Mouse (Mus musculus): ENCODE measurements at regions not wholly inside any gene's neighbourhood (a gene's known extent, or its start where the extent isn't known, plus 50 kb on each side); places are given as distances from the start of the nearest gene placed in this dataset.
A peak's percentile ranks its signal among the peaks of the same experiment; 100 is the strongest.
"Not testable (repeated sequence)": the region's sequence is repeated elsewhere in the genome, so short reads cannot be mapped to it uniquely, and the experiment has no call there.

DNA sequence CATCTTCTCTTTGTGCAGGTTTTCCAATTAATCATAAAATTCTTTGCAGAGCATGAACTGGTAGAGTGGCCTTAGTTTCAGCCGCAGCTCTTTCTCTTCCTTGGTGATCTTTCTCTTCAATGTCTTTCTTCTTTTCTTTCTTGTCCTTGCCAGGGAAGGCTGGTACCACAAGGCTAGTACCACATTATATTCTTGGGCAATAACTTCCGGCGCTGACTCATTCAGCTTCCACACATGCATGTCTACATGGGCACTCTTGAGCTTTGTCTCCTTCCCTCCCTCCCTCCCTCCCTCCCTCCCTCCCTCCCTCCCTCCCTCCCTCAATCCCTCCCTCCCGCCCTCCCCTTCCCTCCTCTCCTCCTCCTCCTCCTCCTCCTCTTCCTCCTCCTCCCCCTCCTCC is 98.1 kb upstream of the Pwp1 start:
- not testable (repeated sequence) for H3K27ac ChIP-seq (ENCODE audit: low read length); H3K4me2 ChIP-seq (ENCODE audit: low read depth, low read length); H3K36me3 ChIP-seq (ENCODE audit: control insufficient read depth, insufficient read depth, low read length); H3K27me3 ChIP-seq (ENCODE audit: control insufficient read depth, insufficient read depth, low read depth, low read length); H3K9me3 ChIP-seq (ENCODE audit: control insufficient read depth, low read length); H3K4me1 ChIP-seq (replicated peaks; ENCODE audit: control insufficient read depth, insufficient read depth, low read length); H3K4me3 ChIP-seq (ENCODE audit: low read length); H3K9ac ChIP-seq (ENCODE audit: low read length); ATAC-seq (ENCODE audit: low read depth)
- WGBS, result 87% methylated on average over 3 of the region's 4 CpGs

DNA sequence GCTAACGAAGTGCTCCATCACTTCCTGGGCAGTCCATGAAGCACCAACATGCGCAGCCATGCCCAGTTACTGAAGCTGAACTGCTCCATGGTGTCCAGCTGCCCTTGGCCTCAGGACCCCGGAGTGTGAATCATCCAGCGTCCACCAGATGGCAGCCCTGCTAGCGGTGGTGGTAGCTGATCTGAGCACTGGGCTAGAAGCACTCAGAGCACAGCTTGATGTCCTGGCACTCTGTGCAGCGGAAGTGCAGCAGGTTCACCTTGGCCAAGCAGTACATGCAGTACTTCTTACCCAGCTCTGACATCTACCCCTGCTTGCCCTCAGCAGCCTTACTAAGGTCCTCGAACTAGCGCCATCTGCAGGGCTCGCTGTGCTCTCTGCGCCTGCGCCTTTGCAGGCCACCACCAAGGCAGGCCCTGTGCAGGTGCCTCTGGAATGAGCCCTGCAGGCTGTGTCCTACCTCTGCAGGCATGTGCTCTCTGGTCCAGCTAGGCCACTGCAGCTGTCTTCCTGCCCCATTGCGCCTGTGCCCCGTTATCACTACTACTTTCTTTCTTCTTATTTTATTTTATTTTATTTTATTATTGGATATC is 97.4 kb upstream of the Pwp1 start:
- ATAC-seq (ENCODE audit: low read depth), result peak; percentile 28; the same call in 1 of the 2 replicates
- H3K4me3 ChIP-seq (ENCODE audit: low read length); H3K36me3 ChIP-seq (ENCODE audit: control insufficient read depth, insufficient read depth, low read length); H3K4me1 ChIP-seq (replicated peaks; ENCODE audit: control insufficient read depth, insufficient read depth, low read length); H3K9ac ChIP-seq (ENCODE audit: low read length); H3K27ac ChIP-seq (ENCODE audit: low read length); H3K27me3 ChIP-seq (ENCODE audit: control insufficient read depth, insufficient read depth, low read depth, low read length); H3K4me2 ChIP-seq (ENCODE audit: low read depth, low read length); H3K9me3 ChIP-seq (ENCODE audit: control insufficient read depth, low read length): not testable (repeated sequence)
- WGBS, result 29% methylated on average over 10 of the region's 13 CpGs

GRCm38 (mm10) chr10:85737796-85738195 is 91.5 kb upstream of the Pwp1 start:
- H3K9me3 ChIP-seq (ENCODE audit: control insufficient read depth, low read length), result no peaks in the 10 kb centered on the region
- no peak overlapping the region for H3K9ac ChIP-seq (ENCODE audit: low read length)
- ATAC-seq (ENCODE audit: low read depth), result no peak
- H3K4me2 ChIP-seq (ENCODE audit: low read depth, low read length), result no peak overlapping the region
- no peaks in the 10 kb centered on the region for H3K4me1 ChIP-seq (replicated peaks; ENCODE audit: control insufficient read depth, insufficient read depth, low read length)
- H3K27ac ChIP-seq (ENCODE audit: low read length), result no peak overlapping the region
- WGBS, result 61% methylated on average over 1 of the region's 1 CpGs
- no peaks in the 10 kb centered on the region for H3K27me3 ChIP-seq (ENCODE audit: control insufficient read depth, insufficient read depth, low read depth, low read length)
- no peaks in the 10 kb centered on the region for H3K36me3 ChIP-seq (ENCODE audit: control insufficient read depth, insufficient read depth, low read length)
- H3K4me3 ChIP-seq (ENCODE audit: low read length), result no peak overlapping the region

- no peaks in the 10 kb centered on the region for H3K4me1 ChIP-seq (replicated peaks; ENCODE audit: control insufficient read depth, insufficient read depth, low read length)
- no peak overlapping the region for H3K27ac ChIP-seq (ENCODE audit: low read length)
- no peaks in the 10 kb centered on the region for H3K36me3 ChIP-seq (ENCODE audit: control insufficient read depth, insufficient read depth, low read length)
- WGBS, result 39% methylated on average over 3 of the region's 3 CpGs
- no peak overlapping the region for H3K4me2 ChIP-seq (ENCODE audit: low read depth, low read length)
- no peak overlapping the region for H3K4me3 ChIP-seq (ENCODE audit: low read length)
- no peaks in the 10 kb centered on the region for H3K9me3 ChIP-seq (ENCODE audit: control insufficient read depth, low read length)
- H3K9ac ChIP-seq (ENCODE audit: low read length), result no peak overlapping the region
- ATAC-seq (ENCODE audit: low read depth), result no peak
- H3K27me3 ChIP-seq (ENCODE audit: control insufficient read depth, insufficient read depth, low read depth, low read length), result no peaks in the 10 kb centered on the region
These were observed 90.3 kb upstream of the Pwp1 start for GRCm38 (mm10) chr10:85739008-85739407.

DNA sequence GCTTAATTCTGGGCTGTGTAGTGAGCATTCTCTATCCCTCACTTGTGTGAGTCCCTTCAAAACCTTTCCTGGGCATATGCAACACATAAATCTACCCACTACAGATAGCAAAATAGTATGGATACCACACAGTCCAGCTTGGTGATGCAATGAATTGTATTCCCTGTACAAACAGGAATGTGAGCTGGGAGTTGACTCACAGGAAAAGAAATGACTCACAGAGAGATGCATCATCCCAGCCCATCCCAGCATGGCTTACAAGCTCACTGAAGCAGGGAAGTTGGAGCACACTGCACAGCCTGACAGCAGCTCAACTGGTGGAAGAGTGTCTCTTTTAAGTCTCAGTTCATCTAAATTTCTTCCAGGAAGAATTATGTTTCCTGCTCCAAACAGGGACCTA is 89.7 kb upstream of the Pwp1 start:
- not testable (repeated sequence) for H3K4me3 ChIP-seq (ENCODE audit: low read length); H3K4me2 ChIP-seq (ENCODE audit: low read depth, low read length); H3K27ac ChIP-seq (ENCODE audit: low read length); H3K27me3 ChIP-seq (ENCODE audit: control insufficient read depth, insufficient read depth, low read depth, low read length); H3K36me3 ChIP-seq (ENCODE audit: control insufficient read depth, insufficient read depth, low read length); H3K9me3 ChIP-seq (ENCODE audit: control insufficient read depth, low read length); ATAC-seq (ENCODE audit: low read depth); H3K9ac ChIP-seq (ENCODE audit: low read length); H3K4me1 ChIP-seq (replicated peaks; ENCODE audit: control insufficient read depth, insufficient read depth, low read length)

GRCm38 (mm10) chr10:85741972-85742371 is 87.3 kb upstream of the Pwp1 start:
- WGBS, result 77% methylated on average over 5 of the region's 5 CpGs
- Histone ChIP-seq H3K27me3 (ENCODE audit: control insufficient read depth, insufficient read depth, low read depth, low read length) (no peaks in the 10 kb centered on the region), H3K36me3 (ENCODE audit: control insufficient read depth, insufficient read depth, low read length) (no peaks in the 10 kb centered on the region), H3K4me1 (replicated peaks; ENCODE audit: control insufficient read depth, insufficient read depth, low read length) (no peaks in the 10 kb centered on the region), H3K4me3 (ENCODE audit: low read length) (no peak overlapping the region), H3K9me3 (ENCODE audit: control insufficient read depth, low read length) (no peaks in the 10 kb centered on the region), H3K9ac (ENCODE audit: low read length) (no peak overlapping the region), H3K27ac (ENCODE audit: low read length) (no peak overlapping the region), H3K4me2 (ENCODE audit: low read depth, low read length) (no peak overlapping the region)
- no peak for ATAC-seq (ENCODE audit: low read depth)

DNA sequence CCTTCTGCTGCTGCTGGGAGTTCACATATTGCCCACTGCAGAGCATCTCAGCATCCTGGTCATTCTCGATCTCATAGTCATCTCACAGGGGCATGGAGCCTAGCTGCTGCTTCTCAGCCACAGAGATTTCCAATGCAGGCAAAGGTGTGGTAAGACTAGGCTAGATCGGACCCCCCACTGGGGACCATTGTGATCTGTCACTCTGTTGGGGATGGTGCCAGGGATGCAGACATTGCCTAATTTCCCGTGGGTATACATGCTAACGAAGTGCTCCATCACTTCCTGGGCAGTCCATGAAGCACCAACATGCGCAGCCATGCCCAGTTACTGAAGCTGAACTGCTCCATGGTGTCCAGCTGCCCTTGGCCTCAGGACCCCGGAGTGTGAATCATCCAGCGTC is 83.9 kb upstream of the Pwp1 start:
- not testable (repeated sequence) for H3K9me3 ChIP-seq (ENCODE audit: control insufficient read depth, low read length); H3K4me3 ChIP-seq (ENCODE audit: low read length); ATAC-seq (ENCODE audit: low read depth); H3K4me1 ChIP-seq (replicated peaks; ENCODE audit: control insufficient read depth, insufficient read depth, low read length); H3K4me2 ChIP-seq (ENCODE audit: low read depth, low read length); H3K27me3 ChIP-seq (ENCODE audit: control insufficient read depth, insufficient read depth, low read depth, low read length); H3K36me3 ChIP-seq (ENCODE audit: control insufficient read depth, insufficient read depth, low read length); H3K27ac ChIP-seq (ENCODE audit: low read length); H3K9ac ChIP-seq (ENCODE audit: low read length)
- 58% methylated on average over 7 of the region's 7 CpGs for WGBS

GRCm38 (mm10) chr10:85745818-85746217 is 83.5 kb upstream of the Pwp1 start:
- not testable (repeated sequence) for H3K4me2 ChIP-seq (ENCODE audit: low read depth, low read length)

GRCm38 (mm10) chr10:85749549-85749948 is 79.7 kb upstream of the Pwp1 start:
- not testable (repeated sequence) for H3K9ac ChIP-seq (ENCODE audit: low read length); H3K9me3 ChIP-seq (ENCODE audit: control insufficient read depth, low read length); ATAC-seq (ENCODE audit: low read depth); H3K36me3 ChIP-seq (ENCODE audit: control insufficient read depth, insufficient read depth, low read length); H3K27ac ChIP-seq (ENCODE audit: low read length); H3K27me3 ChIP-seq (ENCODE audit: control insufficient read depth, insufficient read depth, low read depth, low read length); H3K4me3 ChIP-seq (ENCODE audit: low read length); H3K4me1 ChIP-seq (replicated peaks; ENCODE audit: control insufficient read depth, insufficient read depth, low read length); H3K4me2 ChIP-seq (ENCODE audit: low read depth, low read length)
- WGBS, result 77% methylated on average over 2 of the region's 2 CpGs

More at GRCm38 (mm10) chr10:85745818-85746217, 83.5 kb upstream of the Pwp1 start:
- H3K27ac ChIP-seq (ENCODE audit: low read length); H3K4me1 ChIP-seq (replicated peaks; ENCODE audit: control insufficient read depth, insufficient read depth, low read length); H3K9ac ChIP-seq (ENCODE audit: low read length); H3K9me3 ChIP-seq (ENCODE audit: control insufficient read depth, low read length); H3K4me3 ChIP-seq (ENCODE audit: low read length); H3K36me3 ChIP-seq (ENCODE audit: control insufficient read depth, insufficient read depth, low read length); H3K27me3 ChIP-seq (ENCODE audit: control insufficient read depth, insufficient read depth, low read depth, low read length): not testable (repeated sequence)
- WGBS, result 35% methylated on average over 5 of the region's 8 CpGs
- 0 out of 2 replicates have a peak, but pooled peaks have one; percentile 28 for ATAC-seq (ENCODE audit: low read depth)

DNA sequence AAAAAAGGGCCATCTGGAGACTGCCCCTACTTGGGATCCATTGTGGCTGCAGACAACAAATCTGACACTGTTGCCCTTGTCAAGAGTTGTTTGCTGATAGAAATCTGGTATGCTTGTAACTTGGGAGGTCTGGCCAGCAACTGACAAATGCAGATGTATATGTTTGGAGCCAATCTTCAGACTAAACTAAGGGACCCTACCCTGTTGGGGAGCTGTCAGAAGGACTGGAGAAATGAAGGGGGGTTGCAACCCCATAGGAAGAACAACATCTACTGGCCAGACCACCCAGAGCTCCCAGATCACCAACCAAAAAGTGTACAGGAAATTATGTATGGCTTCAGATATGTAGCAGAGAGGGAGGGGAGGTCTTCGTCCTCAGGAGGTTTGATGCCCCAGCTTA is 54.3 kb upstream of the Pwp1 start:
- Histone ChIP-seq H3K4me3 (ENCODE audit: low read length) (no peak overlapping the region), H3K9me3 (ENCODE audit: control insufficient read depth, low read length) (no peaks in the 10 kb centered on the region), H3K27ac (ENCODE audit: low read length) (no peak overlapping the region), H3K4me1 (replicated peaks; ENCODE audit: control insufficient read depth, insufficient read depth, low read length) (no peaks in the 10 kb centered on the region), H3K4me2 (ENCODE audit: low read depth, low read length) (no peak overlapping the region), H3K36me3 (ENCODE audit: control insufficient read depth, insufficient read depth, low read length) (no peaks in the 10 kb centered on the region), H3K9ac (ENCODE audit: low read length) (no peak overlapping the region), H3K27me3 (ENCODE audit: control insufficient read depth, insufficient read depth, low read depth, low read length) (no peaks in the 10 kb centered on the region)
- WGBS, result 56% methylated on average over 1 of the region's 1 CpGs
- ATAC-seq (ENCODE audit: low read depth), result peak; percentile 77

Data from lung, embryonic 16.5 days (tissue).